Comparison of ENCODE assay signal across 8 mouse cellular contexts in the genomic region with DNA sequence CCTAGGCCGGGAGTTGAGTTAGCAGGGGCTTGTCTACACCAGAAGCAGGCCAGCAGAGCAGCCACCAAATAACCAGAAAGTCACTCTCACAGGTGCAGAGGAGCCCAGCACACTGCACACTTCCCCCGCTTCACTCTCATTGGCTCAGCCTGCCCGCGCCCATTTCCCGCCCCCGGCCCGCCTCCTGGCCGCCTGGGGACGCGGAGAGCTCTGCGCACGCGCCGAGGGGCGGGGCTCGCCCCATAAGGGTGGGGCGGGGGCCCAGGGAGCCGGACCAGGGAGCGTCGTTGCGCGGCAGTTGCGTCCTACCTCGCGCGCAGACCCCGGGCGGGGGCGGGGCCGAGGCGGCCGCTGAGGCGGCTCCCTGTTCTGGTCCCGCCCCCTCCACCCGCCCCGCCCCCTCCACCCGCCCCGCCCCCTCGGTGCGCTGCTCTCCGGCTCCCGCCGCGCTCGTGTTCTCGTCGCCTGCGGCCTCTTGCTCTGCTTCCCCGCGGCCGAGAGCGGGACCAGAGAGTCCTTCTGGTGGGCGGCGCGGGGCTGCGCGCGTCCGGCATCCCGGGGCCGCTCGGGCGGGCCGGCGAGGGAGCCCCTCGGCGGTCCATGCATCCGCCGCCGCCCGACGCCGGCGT. TPM values are rescaled to one million over a fixed set of nuclear protein-coding genes. Genes with fewer than 3 reads are reported as not detected.
DNase-seq lines count a peak whose midpoint lies in the region; ATAC-seq lines count a peak whose summit lies in the region.

Gene Ppp4r4 (plus strand): TSS at position 264 of the 629 bp plus-strand sequence.

- WGBS in embryonic facial prominence, embryonic 12.5 days = under 1% methylated on average over 74 of the region's 74 CpGs
- WGBS in midbrain, embryonic 12.5 days = under 1% methylated on average over 62 of the region's 74 CpGs

- peaks cover 9% of the 10 kb centered on the region; the same call in 1 of the 2 replicates for H3K27me3 ChIP-seq in embryonic facial prominence, embryonic 12.5 days
- H3K27me3 ChIP-seq in midbrain, embryonic 12.5 days = peaks cover 18% of the 10 kb centered on the region; the same call in 1 of the 2 replicates

- peak; percentile 97 for DNase-seq in adrenal gland, postnatal 25 days
- peak; percentile 99 for DNase-seq in heart, adult 11 months
- DNase-seq in kidney, adult 11 months = peak; percentile 94
- DNase-seq in left cerebral cortex, postnatal 4 days = peak; percentile 95
- peak; percentile 94 for DNase-seq in skeletal muscle tissue, adult 2 months (ENCODE audit: low read depth, low spot score)
- DNase-seq in MN1 (ENCODE audit: low spot score) = no peak

- intact Hi-C loops in left cerebral cortex, postnatal 4 days (cut with DNase I) = no loop called here

- peak; percentile 96 for ATAC-seq in embryonic facial prominence, embryonic 12.5 days (ENCODE audit: insufficient number of reproducible peaks, insufficient read depth, low FRiP score, low TSS enrichment)
- peak; percentile 95 for ATAC-seq in midbrain, embryonic 12.5 days (ENCODE audit: low FRiP score, low read depth)

- H3K9me3 ChIP-seq in embryonic facial prominence, embryonic 12.5 days = no peaks in the 10 kb centered on the region
- H3K9me3 ChIP-seq in midbrain, embryonic 12.5 days = no peaks in the 10 kb centered on the region

- no peaks in the 10 kb centered on the region for H3K36me3 ChIP-seq in embryonic facial prominence, embryonic 12.5 days
- no peaks in the 10 kb centered on the region for H3K36me3 ChIP-seq in midbrain, embryonic 12.5 days

- H3K4me1 ChIP-seq in embryonic facial prominence, embryonic 12.5 days = peaks cover 5% of the 10 kb centered on the region; the same call in 1 of the 2 replicates
- peaks cover 8% of the 10 kb centered on the region for H3K4me1 ChIP-seq in midbrain, embryonic 12.5 days

- peak within 1 kb of the TSS; percentile 50 for H3K4me3 ChIP-seq in embryonic facial prominence, embryonic 12.5 days
- H3K4me3 ChIP-seq in midbrain, embryonic 12.5 days = peak within 1 kb of the TSS; percentile 69

- H3K4me2 ChIP-seq in embryonic facial prominence, embryonic 12.5 days (replicated peaks) = peak within 1 kb of the TSS; percentile 93
- H3K4me2 ChIP-seq in midbrain, embryonic 12.5 days (replicated peaks) = peak within 1 kb of the TSS; percentile 86

- H3K9ac ChIP-seq in embryonic facial prominence, embryonic 12.5 days = peak within 1 kb of the TSS; percentile 67
- peak within 1 kb of the TSS; percentile 67 for H3K9ac ChIP-seq in midbrain, embryonic 12.5 days (replicated peaks)

- no peak within 1 kb of the TSS for H3K27ac ChIP-seq in embryonic facial prominence, embryonic 12.5 days
- H3K27ac ChIP-seq in midbrain, embryonic 12.5 days (replicated peaks) = peak within 1 kb of the TSS; percentile 54

RNA-seq across cellular contexts. Expression of gene Ppp4r4, which starts in this region (rescaled TPM):
- 5.3 and 5.4 TPM in 2 replicates for total RNA-seq in adrenal gland, postnatal 25 days (2021)
- 2.3 and 2.4 TPM in 2 replicates for polyA plus RNA-seq in embryonic facial prominence, embryonic 12.5 days (2016; fragmentation: Nextera tagmentation; extraction: Ambion mirVana)
- 1 to 10 TPM; 7.2 to 8.1 TPM for total RNA-seq in left cerebral cortex, postnatal 4 days (2021)
- 2.9 and 3.2 TPM in 2 replicates for polyA plus RNA-seq in midbrain, embryonic 12.5 days (2016; fragmentation: Nextera tagmentation; extraction: Ambion mirVana)
